Mouse (Mus musculus) heart, embryonic 15.5 days (tissue): ENCODE data around the gene Lyz2. TPM values are rescaled to one million over a fixed set of nuclear protein-coding genes. Genes with fewer than 3 reads are reported as not detected.
A peak's percentile ranks its signal among the peaks of the same experiment; 100 is the strongest.

ENCODE experiments used
- ATAC-seq: fragments of 200-750 bp; cut with Nextera tagmentation; replicated peaks from 2 replicates; pipeline ENCODE4 v1.8.0; 2017; ENCODE audit warnings: low read depth, moderate TSS enrichment; ENCODE audit not compliant: insufficient number of reproducible peaks, insufficient read depth, low FRiP score
- H3K27ac ChIP-seq: fragments of 300-500 bp; sonication (generic); 2 replicates; pipeline ENCODE4 v1.5.1; 2015; ENCODE audit warnings: mild to moderate bottlenecking, inconsistent platforms
- H3K27me3 ChIP-seq: fragments of 300-500 bp; sonication (generic); 2 replicates; pipeline ENCODE4 v1.6.1; 2015; ENCODE audit warnings: inconsistent platforms
- H3K36me3 ChIP-seq: fragments of 300-500 bp; sonication (generic); 2 replicates; pipeline ENCODE4 v1.6.1; 2015; ENCODE audit warnings: mild to moderate bottlenecking, inconsistent platforms
- H3K4me1 ChIP-seq: fragments of 300-500 bp; sonication (generic); replicated peaks from 2 replicates; pipeline ENCODE4 v1.6.1; 2015; ENCODE audit warnings: inconsistent platforms
- H3K4me2 ChIP-seq: fragments of 300-500 bp; sonication (generic); 2 replicates; pipeline ENCODE4 v1.6.1; 2015; ENCODE audit warnings: inconsistent platforms, mild to moderate bottlenecking, moderate library complexity
- H3K4me3 ChIP-seq: fragments of 300-500 bp; sonication (generic); 2 replicates; pipeline ENCODE4 v1.5.1; 2015; ENCODE audit warnings: mild to moderate bottlenecking, inconsistent platforms
- H3K9ac ChIP-seq: fragments of 300-500 bp; sonication (generic); 2 replicates; pipeline ENCODE4 v1.6.1; 2015; ENCODE audit warnings: mild to moderate bottlenecking, inconsistent platforms
- H3K9me3 ChIP-seq: fragments of 300-500 bp; sonication (generic); replicated peaks from 2 replicates; pipeline ENCODE4 v1.6.1; 2016; ENCODE audit warnings: inconsistent platforms
- WGBS: fragments of 180-500 bp; shearing (Covaris S2); methylation state at CpG from one replicate; pipeline ENCODE4 v1.1.7; 2015; ENCODE audit warnings: mixed read lengths; 5-methylcytosine and 5-hydroxymethylcytosine counted together
- polyA plus RNA-seq: library from polyadenylated mRNA; unstranded; fragments of >200 nt; fragmentation: Nextera tagmentation; extraction: Ambion mirVana; gene quantifications from 2 replicates; pipeline ENCODE4 v1.2.1, GENCODE M21; 2015

Lyz2 gene
- polyA plus RNA-seq, 1 experiment from 2014 or later = 80.7 TPM

GRCm38 (mm10) chr10:117235866-117236265, 46.3 kb downstream of the Lyz2 start:
- WGBS = 40% methylated on average over 11 of the region's 11 CpGs
- ATAC-seq = no peak

GRCm38 (mm10) chr10:117234825-117235224, 47.3 kb downstream of the Lyz2 start:
- Histone ChIP-seq H3K4me1 (no peaks in the 10 kb centered on the region; the same call in 1 of the 2 replicates), H3K4me2 (no peak overlapping the region), H3K27me3 (no peaks in the 10 kb centered on the region), H3K9me3 (no peaks in the 10 kb centered on the region), H3K27ac (no peak overlapping the region), H3K4me3 (no peak overlapping the region), H3K9ac (no peak overlapping the region), H3K36me3 (no peaks in the 10 kb centered on the region)
- 54% methylated on average over 4 of the region's 4 CpGs for WGBS
- ATAC-seq = no peak

More at GRCm38 (mm10) chr10:117235866-117236265, 46.3 kb downstream of the Lyz2 start:
- Histone ChIP-seq H3K27ac (no peak overlapping the region), H3K36me3 (no peaks in the 10 kb centered on the region), H3K4me3 (no peak overlapping the region), H3K4me1 (no peaks in the 10 kb centered on the region; the same call in 1 of the 2 replicates), H3K4me2 (peak overlapping the region; percentile 16; the same call in 1 of the 2 replicates), H3K9me3 (no peaks in the 10 kb centered on the region), H3K9ac (no peak overlapping the region), H3K27me3 (no peaks in the 10 kb centered on the region)

DNA sequence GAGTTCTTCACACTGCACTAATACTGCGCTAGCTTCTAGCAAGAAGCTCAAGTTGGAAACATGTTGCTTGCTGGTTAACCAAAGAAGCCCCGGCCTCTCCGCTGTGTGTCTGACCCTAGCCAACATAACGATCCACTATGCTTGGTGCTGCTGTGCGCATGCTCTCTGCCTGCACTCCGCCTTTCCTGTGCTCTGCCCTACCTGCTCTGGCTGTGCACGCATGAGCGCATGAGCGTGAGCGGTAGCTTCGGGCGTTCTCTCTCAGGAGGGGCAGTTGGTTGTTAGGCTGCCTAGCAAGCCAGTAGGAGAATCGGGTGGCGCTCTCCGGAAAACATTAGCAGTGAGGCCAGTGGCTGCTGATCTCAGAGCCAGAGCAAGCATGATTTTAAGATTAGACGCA, 52.3 kb downstream of the Lyz2 start:
- Histone ChIP-seq H3K4me1 (peaks cover 3% of the 10 kb centered on the region), H3K9ac (no peak overlapping the region), H3K4me3 (no peak overlapping the region), H3K4me2 (peak overlapping the region; percentile 14), H3K36me3 (no peaks in the 10 kb centered on the region), H3K9me3 (no peaks in the 10 kb centered on the region), H3K27ac (no peak overlapping the region), H3K27me3 (no peaks in the 10 kb centered on the region)
- ATAC-seq = no peak
- 75% methylated on average over 16 of the region's 16 CpGs for WGBS

Other genes with a start within 250 kb of the Lyz2 start
- 52.1 and 60.4 TPM in 2 replicates for gene Lrrc10, start 237.0 kb downstream of the Lyz2 start, polyA plus RNA-seq
- gene Cct2, start 218.5 kb downstream of the Lyz2 start, polyA plus RNA-seq = 139 and 171 TPM in 2 replicates
- 14.8 and 14.9 TPM in 2 replicates for gene Frs2, start 133.8 kb downstream of the Lyz2 start, polyA plus RNA-seq
- 37.5 and 43.6 TPM in 2 replicates for gene Yeats4, start 57.8 kb downstream of the Lyz2 start, polyA plus RNA-seq
- not detected in 2 replicates for gene 9530003J23Rik, start 43.6 kb downstream of the Lyz2 start, polyA plus RNA-seq
- 2.5 and 3.1 TPM in 2 replicates for gene Lyz1, start 10.5 kb upstream of the Lyz2 start, polyA plus RNA-seq
- 78.5 and 85.9 TPM in 2 replicates for gene Cpsf6, start 97.7 kb upstream of the Lyz2 start, polyA plus RNA-seq